Mouse (Mus musculus) mature B cell (primary cell): Measurements from ENCODE around the gene Agap2.

ENCODE experiments used
- in situ Hi-C: fragments of 300-500 bp; cut with MboI; formaldehyde crosslinking; loops from 2 replicates; pipeline ENCODE4 v1.14.3; 2019

The Agap2 gene

DNA sequence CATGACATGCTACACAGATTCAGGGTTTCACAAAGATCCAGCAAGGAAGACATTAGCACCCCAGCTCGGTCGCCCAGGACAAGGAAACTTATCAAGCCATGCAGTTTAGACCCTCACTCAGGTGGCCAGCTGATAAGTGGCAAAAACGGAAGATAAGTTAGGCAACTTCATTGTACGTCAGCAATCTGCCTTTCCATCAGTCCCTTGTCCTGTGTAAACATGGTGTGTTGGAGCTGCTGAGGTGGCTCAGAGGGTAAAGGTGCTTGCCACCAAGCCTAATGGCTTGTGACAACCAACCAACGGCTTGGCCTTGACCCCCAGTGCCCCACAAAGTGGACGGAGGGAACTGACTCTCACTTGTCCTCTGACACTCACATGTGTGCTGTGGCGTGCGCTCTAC, 25.3 kb downstream of the Agap2 start:
- in situ Hi-C loops, result no loop called here

DNA sequence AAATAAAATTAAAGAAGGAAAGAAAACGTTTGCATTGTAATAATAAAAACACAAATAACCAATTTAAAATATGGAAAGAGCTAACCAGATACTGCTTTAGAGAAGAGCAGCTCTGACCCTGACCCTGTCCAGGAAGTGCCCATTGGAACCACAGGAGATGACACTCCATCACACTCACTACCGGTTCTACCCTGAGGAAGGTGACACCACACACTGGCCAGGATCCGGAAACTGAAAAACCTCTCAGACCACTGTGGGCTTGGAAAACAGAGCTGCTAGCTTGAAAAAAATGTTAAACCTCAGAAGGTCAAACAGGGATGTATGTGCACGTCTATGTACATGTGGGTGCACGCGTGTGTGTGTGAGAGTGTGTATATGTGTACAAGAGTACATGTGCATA, 26.1 kb downstream of the Agap2 start:
- in situ Hi-C loops, result no loop called here

DNA sequence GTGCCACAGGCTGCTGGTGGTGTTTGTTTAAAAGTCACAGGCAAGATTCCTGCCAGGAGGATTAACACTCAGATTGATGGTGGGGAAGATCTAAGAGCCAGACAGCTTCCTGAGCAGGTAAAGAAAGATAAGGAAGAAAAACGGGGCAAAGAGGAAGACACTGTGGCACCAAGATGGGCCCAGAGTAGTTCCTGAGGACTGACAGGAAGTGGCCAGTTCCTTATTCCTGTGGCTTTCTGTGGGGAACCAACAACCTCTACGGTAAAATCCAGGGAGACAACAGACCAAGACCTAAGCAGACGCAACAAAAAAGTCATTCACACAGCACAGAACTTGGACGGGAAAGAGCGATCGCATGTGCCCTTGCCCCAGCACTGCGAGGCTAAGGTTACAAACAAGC, 28.5 kb downstream of the Agap2 start:
- in situ Hi-C loops, result no loop called here

DNA sequence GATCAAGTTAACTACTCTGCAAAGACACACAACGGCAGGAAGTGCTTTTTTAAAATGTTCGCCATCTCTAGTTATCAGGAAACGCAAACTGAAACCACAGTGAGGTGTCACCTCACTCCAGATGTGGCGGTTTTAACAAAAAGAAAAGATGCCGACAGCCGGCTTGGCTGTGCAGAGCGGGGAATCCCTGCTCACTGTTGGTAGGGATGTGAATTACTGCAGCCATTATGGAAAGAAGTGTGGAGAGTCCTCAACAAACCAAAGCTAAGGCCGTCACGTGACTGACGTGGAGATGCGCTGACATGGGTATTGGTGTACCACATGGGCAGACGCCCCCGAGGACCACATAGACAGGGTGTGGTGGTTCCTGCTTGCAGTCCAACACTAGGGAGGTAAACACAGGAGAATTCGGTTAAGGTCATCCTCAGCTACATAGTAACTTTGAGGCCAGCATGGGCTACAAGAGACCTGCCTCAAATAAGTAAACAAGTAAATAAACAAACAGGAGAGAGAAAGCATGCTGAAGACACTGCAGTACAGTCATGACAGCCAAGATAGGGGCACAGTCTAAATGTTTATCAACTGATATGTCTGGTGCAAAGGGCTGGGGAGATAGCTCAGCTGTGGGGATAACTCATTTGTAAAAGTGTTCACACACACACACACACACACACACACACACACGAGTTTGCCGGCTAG, 32.6 kb downstream of the Agap2 start:
- in situ Hi-C loops, result no loop called here

DNA sequence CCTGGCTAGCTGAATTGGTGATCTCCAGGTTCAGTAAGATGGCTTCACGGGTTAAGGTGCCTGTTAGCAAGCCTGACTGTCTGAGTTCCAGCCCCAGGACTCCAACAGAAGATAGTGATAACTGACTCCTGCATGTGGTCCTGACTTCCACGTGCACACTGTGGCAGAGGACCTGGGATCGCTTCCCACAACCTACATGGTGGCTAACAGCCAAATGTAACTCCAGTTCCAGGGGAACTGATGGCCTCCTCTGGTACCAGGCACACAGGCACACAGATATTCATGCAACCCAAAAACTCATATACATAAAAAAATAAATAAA, 33.1 kb downstream of the Agap2 start:
- in situ Hi-C loops, result no loop called here

DNA sequence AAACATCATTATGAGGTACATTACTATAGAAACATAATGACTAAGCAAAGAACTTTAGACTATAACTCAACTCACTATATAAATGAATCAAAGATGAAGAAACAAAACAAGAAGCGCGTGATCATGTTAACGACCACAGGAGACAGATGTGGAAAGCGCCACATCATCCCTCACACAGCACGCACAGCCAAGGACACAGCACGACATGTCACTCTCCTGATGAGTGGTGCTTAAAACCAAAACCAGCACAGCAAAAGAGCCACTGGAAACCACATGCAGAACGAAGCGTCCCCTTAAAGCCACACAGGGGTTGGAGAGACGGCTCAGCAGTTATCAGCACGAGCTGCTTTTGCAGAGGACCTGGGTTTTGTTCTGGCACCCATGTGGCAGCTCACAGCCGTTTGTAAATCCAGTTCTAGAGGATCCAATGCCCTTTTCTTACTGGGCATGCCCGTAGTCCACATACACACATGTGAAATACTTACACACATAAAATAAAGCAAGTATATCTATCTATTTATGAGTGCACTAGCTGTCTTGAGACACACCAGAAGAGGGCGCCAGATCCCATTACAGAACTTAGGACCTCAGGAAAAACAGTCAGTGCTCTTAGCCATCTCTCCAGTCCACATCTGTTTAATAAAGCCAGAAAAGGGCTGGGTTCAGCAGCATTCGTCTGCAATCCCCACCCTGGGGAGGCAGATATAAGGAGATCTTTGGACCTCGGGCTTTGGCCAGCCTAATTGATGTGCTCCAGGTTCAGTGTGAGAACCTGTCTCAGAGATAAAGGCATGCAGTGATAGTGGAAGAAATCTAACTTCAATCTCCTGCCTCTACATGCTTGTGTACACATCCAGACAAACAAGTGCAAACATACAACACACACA, 36.2 kb downstream of the Agap2 start:
- in situ Hi-C loops, result no loop called here

DNA sequence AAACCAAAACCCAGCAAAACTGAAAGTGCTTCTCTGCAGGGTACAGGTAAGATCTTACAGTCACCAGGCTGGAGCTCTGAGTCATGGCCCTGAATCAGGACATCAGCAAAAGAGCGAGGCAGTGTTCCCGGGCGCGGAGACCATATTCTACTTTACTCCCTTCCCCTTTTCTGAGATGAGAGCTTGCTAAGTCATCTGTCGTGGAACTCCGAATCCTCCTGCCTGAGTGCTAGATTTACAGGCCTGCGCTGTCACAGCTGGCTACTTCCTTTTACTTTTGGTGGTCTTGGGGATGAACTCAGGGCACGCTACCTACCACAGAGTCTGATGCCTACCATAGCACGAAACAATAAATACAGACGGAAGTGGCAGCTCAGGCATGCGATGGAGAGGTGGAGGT, 39.3 kb downstream of the Agap2 start:
- in situ Hi-C loops, result no loop called here

DNA sequence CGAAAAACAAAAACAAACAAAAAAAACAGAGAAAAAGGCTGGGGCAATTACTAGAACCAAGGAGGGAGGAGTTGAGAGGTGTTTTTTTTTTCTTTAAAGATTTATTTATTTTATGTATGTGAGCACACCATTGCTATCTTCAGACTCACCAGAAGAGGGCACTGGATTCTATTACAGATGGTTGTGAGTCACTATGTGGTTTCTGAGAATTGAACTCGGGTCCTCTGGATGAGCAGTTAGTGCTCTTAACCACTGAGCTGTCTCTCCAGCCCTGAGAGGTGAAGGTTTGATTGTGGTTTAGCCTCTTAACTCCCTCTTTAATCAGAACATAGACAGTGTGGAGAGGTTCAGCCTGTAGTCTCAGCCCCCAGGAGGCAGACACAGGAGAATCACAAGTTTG, 40.0 kb downstream of the Agap2 start:
- in situ Hi-C loops, result no loop called here

DNA sequence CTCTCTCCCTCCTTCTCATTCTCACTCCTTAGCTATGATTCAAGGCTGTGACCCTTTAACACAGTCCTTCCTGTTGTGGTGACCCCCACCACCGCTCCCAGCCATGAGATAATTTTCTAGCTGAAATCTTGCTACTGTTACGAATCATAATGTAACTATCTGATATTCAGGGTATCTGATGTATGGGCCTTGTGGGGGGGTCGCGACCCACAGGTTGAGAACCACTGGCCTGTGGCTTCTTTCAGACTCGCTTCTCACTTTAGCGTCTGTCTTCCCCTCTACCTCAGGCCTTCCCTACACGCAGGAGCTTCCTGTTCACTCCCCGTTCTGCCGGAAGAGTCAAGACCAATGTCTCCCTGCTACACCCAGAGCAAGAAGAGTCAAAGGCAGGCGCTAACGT, 43.4 kb downstream of the Agap2 start:
- in situ Hi-C loops, result no loop called here

DNA sequence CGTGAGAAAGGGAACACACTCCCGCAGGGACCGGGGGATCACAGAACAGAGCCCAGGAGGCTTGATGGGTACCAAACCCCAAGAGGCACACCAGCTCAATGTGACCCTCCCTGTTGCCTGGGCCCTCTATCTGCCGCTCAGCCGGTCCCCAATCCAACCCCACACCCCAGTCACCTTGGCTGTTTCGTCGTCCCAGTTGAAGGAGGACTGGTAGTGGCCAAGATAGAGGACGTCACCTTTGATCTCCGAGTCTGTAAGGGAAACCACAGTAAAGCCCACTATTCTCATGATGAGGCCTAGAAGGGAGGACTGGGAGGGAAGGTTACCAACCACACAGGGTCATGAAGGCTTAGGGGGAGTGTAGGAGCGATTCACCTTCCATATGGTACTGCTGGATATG, 44.1 kb downstream of the Agap2 start:
- in situ Hi-C loops, result no loop called here

DNA sequence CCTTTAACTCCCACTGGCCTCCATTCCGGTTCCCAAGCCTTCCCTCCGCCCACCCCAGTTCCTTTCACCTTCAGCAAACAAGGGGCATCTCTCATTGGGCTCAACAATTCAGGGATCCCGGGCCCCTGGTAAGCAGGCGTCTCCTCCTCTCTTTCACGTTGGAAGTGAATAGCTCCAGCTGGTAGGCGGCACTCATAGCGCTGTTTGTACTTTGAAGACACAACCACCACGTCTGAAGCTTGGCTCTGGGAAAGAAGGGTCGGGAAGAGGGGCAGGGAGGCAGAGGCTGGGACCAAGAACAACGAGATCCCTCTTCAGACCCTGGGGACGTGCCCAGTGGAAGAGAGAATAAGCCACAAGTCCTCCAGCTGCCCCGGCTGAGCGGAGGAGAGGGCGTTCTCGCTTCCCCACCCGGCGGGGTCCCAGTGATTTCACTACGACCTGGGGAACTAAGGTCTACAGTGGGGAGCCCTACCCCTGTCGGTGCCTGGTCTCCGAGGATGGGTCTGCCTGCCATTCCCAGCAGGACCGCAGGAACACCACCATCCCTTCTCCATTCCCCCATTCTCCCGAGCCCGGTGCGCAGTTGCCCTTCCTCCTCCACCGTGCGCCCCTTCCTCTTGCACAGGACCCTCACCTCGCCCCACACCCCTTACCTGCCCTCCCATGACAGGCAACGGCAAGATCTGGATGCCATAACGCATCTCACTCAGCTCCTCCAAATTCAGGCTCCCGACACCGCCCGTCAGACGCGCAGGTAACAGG, 45.4 kb downstream of the Agap2 start:
- in situ Hi-C loops, result no loop called here

DNA sequence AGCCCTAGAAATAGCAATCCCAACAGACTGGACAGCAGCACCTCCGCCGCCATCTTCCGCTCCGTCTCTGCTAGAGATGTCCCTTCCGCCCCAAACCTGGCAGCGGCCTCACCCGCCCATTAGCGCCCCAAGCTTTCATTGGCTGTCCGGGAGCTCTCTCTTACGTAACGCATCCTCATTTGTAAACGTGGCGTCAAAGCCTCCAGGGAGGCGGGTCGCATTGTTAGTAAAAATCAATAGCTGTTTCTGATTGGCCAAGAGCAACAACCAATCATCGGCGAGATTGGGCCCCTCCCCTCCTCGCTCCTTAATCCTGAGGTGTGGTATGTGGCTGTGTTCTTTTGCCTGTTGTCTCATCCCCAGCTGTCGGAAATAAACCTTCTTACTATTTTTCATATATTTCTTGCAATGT, 46.0 kb downstream of the Agap2 start, which contains the start of gene Os9:
Gene Os9, minus strand, starts transcription at position 66 of the 412 bp plus-strand sequence.
- in situ Hi-C loops, result no loop called here

DNA sequence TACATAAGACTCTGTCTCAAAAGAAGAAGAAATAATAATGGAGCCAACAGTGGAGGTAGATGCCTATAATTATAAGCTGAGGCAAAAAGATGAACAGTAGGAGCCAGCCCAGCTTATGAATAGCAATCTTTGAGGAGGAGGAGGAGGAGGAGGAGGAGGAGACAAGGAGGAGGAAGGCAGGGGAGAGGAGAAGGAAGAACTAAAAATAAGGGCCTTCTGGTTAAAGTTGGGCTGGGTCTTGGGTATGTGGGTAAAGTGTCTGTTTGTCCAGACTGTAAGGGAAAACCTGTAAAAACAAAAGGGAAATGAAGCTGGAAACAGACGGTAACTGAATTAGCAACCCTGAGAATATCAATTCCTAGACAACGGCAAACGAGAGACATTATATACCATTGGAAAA, 46.9 kb downstream of the Agap2 start:
- in situ Hi-C loops, result no loop called here

DNA sequence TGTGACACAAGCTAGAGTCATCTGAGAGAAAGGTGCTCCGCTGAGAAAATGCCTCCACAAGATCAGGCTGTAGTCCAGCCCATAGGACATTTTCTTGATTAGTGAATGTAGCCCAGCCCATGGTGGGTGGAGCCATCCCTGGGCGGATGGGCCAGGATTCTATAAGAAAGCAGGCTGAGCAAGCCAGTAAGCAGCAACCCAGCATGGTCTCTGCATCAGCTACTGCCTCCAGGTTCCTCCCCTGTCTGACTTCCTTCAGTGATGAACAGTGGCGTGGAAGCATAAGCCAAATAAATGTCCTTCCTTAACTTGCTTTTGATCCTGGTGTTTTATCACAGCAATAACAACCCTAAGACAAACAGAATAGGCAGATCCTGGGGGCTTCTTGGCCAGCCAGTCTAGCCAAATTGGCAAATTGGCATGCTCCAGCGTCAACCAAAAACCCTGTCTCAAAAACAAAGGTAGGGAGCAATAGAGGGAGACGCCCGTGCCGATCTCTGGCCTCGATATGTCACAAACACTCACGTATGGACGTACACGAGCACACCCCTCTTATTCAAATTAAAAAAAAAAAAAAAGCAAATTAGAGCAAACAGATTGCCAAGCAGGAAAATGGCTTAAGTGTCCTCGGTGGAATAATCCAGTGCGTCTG, 47.8 kb downstream of the Agap2 start:
- in situ Hi-C loops, result no loop called here

DNA sequence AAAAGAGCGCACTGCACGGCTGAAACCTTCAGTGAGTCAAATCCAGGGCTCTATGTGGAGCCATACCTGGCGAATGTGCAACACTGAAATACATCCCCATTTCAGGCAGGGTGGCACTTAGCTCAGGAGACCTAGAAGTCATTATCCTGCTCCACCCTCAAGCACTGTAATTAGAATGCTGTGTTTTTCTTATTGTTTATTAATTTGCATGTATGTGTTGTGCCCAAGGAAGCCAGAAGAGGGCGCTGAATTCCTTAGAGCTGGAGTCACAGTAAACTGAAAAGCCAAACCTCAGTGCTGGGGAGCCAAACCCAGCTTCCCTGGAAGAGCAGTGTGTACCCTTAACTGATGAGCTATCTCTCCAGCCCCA, 48.3 kb downstream of the Agap2 start:
- in situ Hi-C loops, result no loop called here

DNA sequence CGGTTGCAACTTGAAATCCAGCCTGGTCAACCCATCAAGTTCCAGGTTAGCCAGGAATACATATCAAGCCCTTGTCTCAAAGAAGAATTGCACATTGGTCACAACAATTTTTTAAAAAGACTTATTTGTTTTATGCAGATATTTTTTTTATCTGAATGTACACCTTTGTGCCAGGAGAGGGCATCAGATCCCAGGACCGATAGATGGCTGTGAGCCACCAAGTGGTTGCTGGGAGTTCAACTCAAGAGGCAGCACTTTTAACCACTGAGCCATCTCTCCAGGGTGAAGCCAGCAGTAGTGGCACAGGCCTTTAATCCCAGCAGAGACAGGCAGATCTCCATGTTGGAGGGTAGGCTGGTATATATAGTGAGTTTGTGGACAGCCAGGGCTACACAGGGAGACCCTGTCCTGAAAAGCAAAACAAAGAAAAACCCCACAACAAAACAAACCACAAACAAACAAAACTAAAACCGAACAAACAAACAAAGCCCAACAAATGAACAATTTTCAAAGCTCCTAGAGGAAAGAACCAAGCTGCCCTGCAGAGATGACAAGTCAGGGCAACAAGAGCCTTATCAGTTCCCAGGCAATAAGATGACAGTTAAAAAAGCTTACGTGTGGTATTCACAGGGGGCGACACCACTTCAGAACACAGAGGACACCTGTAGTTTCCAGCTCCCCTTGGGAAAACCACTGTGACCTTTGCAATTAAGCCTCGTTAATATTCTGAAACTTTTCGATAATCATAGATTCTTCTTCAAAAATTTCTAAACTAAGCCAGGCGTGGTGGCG, 50.3 kb downstream of the Agap2 start:
- in situ Hi-C loops, result no loop called here

DNA sequence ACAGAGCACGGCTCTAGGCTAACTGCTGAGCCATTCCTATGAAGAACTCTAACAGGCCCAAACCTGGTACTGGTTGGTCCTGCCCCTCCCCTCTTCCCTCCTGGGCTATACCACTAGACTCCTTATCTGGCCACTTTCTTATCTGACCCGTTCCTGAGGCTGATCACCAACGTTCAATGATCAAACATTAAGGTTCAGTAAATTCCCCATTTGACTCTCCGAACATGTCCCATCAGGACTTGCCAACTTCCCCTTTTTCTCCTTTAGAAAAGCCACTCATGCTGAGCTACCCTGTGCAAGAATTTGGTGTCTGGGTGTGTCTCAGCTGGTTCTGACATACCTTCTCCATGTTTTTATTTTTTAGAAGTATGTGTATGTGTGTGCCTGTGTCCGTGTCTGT, 51.5 kb downstream of the Agap2 start:
- in situ Hi-C loops, result no loop called here

DNA sequence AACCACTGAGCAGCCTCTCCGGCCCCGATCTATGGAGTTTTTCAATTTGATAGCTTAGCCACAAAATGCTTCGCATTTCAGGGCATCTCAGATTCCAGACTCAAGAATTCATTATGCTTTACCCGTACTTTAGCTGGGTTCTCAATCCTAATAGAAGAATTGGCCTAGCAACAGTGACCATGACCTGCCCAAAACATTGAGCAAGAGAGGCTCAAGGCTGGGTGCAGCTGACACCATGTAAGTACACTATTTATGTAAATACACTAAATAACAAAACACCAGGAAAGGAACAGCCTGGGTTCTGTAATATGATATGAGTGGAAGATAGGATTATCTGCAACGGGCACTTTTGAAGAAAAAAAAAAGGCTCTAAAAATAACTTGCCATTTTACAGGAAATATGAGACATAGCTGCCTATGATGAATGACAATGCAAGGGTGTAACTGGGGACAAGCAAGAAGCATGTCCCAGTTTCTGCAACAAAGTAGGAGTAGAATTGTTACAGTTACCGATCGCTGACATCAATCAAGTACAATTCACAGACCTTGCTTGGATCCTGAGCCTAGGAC, 52.7 kb downstream of the Agap2 start:
- in situ Hi-C loops, result no loop called here

DNA sequence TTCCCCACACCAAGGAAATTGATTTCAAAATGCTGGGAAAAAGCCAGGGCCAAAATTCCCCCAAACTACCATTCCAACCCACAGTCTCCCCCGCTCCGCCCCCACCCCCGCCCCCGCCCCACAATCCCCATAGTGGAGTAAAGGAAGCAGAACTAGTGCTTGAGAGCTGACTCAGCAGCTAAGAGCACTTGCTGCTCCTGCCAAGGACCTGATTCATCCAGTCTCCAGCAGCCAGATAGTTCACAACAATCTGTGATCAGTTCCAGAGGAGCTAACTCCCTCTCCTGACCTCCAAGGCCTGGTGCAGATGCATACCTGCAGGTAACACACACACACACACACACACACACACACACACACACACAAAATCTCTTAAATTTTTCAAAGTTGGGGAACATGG, 54.3 kb downstream of the Agap2 start:
- in situ Hi-C loops, result no loop called here

DNA sequence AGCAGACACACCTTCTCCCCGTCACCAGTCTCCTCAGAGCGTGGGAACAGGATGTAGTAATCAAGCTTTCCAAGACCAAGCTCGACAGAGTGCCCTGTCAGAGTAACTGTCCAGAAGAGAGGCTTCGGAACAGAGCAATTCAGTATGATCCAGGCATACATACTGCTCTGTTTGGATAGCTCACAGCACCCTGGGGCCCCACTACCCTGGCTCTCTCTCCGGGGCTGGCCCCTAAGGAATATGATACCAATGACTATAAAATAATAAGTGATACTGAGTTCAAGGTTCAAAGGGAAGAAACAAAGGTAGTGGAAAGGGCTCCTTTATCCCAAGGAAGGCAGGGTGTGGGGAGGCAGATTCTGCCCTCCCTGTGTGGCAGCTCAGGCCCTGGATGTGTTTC, 57.4 kb downstream of the Agap2 start:
- in situ Hi-C loops, result loop anchor here (5.0 kb wide), 1 partner anchor 40 kb away; no protein-coding TSS in a partner anchor
